Mouse (Mus musculus): ENCODE data around the gene Stip1. TPM values are rescaled to one million over a fixed set of nuclear protein-coding genes. Genes with fewer than 3 reads are reported as not detected.
A peak's percentile ranks its signal among the peaks of the same experiment; 100 is the strongest.

The Stip1 gene
- total and polyA plus RNA-seq, 2 experiments from 2014 or later, result 124 to 156 TPM

GRCm38 (mm10) chr19:6985951-6986708 lies 53.6 kb downstream of the Stip1 start:
- Histone ChIP-seq H3K27me3 (ENCODE audit: insufficient read depth, low read length) (no peaks in the 10 kb centered on the region), H3K36me3 (ENCODE audit: insufficient read depth) (peaks cover 22% of the 10 kb centered on the region), H3K4me1 (ENCODE audit: insufficient read depth) (0 out of 2 replicates have a peak, but pooled peaks cover 8% of the 10 kb centered on the region), H3K4me3 (ENCODE audit: low read depth, low read length) (peak overlapping the region; percentile 82; the same call in 1 of the 2 replicates), H3K27ac (ENCODE audit: low read depth, low read length) (no peak overlapping the region), H3K4me2 (ENCODE audit: low read depth) (peak overlapping the region; percentile 81), H3K9ac (0 out of 2 replicates have a peak overlapping the region, but pooled peaks have one; percentile 74), H3K9me3 (ENCODE audit: low read length) (no peaks in the 10 kb centered on the region)
- DNase-seq (no peak), ATAC-seq (no peak)
- 80% methylated on average over 10 of the region's 10 CpGs for WGBS
- TF ChIP-seq CTCF (IDR thresholded peaks at IDR 0.05; ENCODE audit: low read depth), result no peak

GRCm38 (mm10) chr19:6985300-6985699 lies 54.5 kb downstream of the Stip1 start:
- no peak overlapping the region for H3K9ac ChIP-seq
- H3K4me2 ChIP-seq (ENCODE audit: low read depth), result no peak overlapping the region
- H3K27ac ChIP-seq (ENCODE audit: low read depth, low read length), result no peak overlapping the region
- 90% methylated on average over 19 of the region's 19 CpGs for WGBS
- peaks cover 22% of the 10 kb centered on the region for H3K36me3 ChIP-seq (ENCODE audit: insufficient read depth)
- H3K4me1 ChIP-seq (ENCODE audit: insufficient read depth), result peaks cover 8% of the 10 kb centered on the region; the same call in 1 of the 2 replicates
- H3K4me3 ChIP-seq (ENCODE audit: low read depth, low read length), result no peak overlapping the region
- H3K27me3 ChIP-seq (ENCODE audit: insufficient read depth, low read length), result no peaks in the 10 kb centered on the region
- no peak for TF ChIP-seq CTCF (IDR thresholded peaks at IDR 0.05; ENCODE audit: low read depth)
- DNase-seq (no peak), ATAC-seq (no peak)
- no peaks in the 10 kb centered on the region for H3K9me3 ChIP-seq (ENCODE audit: low read length)

GRCm38 (mm10) chr19:6983621-6984020 lies 56.1 kb downstream of the Stip1 start:
- TF ChIP-seq CTCF (IDR thresholded peaks at IDR 0.05; ENCODE audit: low read depth), result no peak
- Histone ChIP-seq H3K36me3 (ENCODE audit: insufficient read depth) (peaks cover 22% of the 10 kb centered on the region), H3K4me2 (ENCODE audit: low read depth) (no peak overlapping the region), H3K27me3 (ENCODE audit: insufficient read depth, low read length) (no peaks in the 10 kb centered on the region), H3K4me1 (ENCODE audit: insufficient read depth) (peaks cover 11% of the 10 kb centered on the region; the same call in 1 of the 2 replicates), H3K9ac (no peak overlapping the region), H3K9me3 (ENCODE audit: low read length) (no peaks in the 10 kb centered on the region), H3K4me3 (ENCODE audit: low read depth, low read length) (no peak overlapping the region), H3K27ac (ENCODE audit: low read depth, low read length) (no peak overlapping the region)
- DNase-seq, result no peak
- 25% methylated on average over 5 of the region's 5 CpGs for WGBS
- no peak for ATAC-seq

- ATAC-seq, result no peak
Measured at GRCm38 (mm10) chr19:6981465-6981864, 58.3 kb downstream of the Stip1 start.

GRCm38 (mm10) chr19:6980381-6981093 lies 59.2 kb downstream of the Stip1 start, which contains the start of gene Fkbp2:
Gene Fkbp2, minus strand, starts transcription at chr19:6980501.
- peak; percentile 100 for DNase-seq
- Histone ChIP-seq H3K4me1 (ENCODE audit: insufficient read depth) (peaks cover 9% of the 10 kb centered on the region), H3K36me3 (ENCODE audit: insufficient read depth) (peaks cover 30% of the 10 kb centered on the region), H3K4me2 (ENCODE audit: low read depth) (peak within 1 kb of the TSS; percentile 77), H3K27me3 (ENCODE audit: insufficient read depth, low read length) (no peaks in the 10 kb centered on the region), H3K27ac (ENCODE audit: low read depth, low read length) (peak within 1 kb of the TSS; percentile 87), H3K9ac (peak within 1 kb of the TSS; percentile 74), H3K4me3 (ENCODE audit: low read depth, low read length) (peak within 1 kb of the TSS; percentile 55), H3K9me3 (ENCODE audit: low read length) (no peaks in the 10 kb centered on the region)
- peak; percentile 88 for ATAC-seq
- TF ChIP-seq CTCF (IDR thresholded peaks at IDR 0.05; ENCODE audit: low read depth), result no peak
- 2% methylated on average over 38 of the region's 38 CpGs for WGBS

More at GRCm38 (mm10) chr19:6981465-6981864, 58.3 kb downstream of the Stip1 start:
- Histone ChIP-seq H3K27me3 (ENCODE audit: insufficient read depth, low read length) (no peaks in the 10 kb centered on the region), H3K9me3 (ENCODE audit: low read length) (no peaks in the 10 kb centered on the region), H3K27ac (ENCODE audit: low read depth, low read length) (no peak overlapping the region), H3K4me3 (ENCODE audit: low read depth, low read length) (no peak overlapping the region), H3K4me2 (ENCODE audit: low read depth) (no peak overlapping the region), H3K9ac (no peak overlapping the region), H3K36me3 (ENCODE audit: insufficient read depth) (peaks cover 30% of the 10 kb centered on the region), H3K4me1 (ENCODE audit: insufficient read depth) (peaks cover 14% of the 10 kb centered on the region)
- 92% methylated on average over 4 of the region's 4 CpGs for WGBS
- no peak for TF ChIP-seq CTCF (IDR thresholded peaks at IDR 0.05; ENCODE audit: low read depth)
- no peak for DNase-seq

- Histone ChIP-seq H3K4me3 (ENCODE audit: low read depth, low read length) (peak overlapping the region; percentile 55), H3K9me3 (ENCODE audit: low read length) (no peaks in the 10 kb centered on the region), H3K27ac (ENCODE audit: low read depth, low read length) (peak overlapping the region; percentile 87), H3K27me3 (ENCODE audit: insufficient read depth, low read length) (no peaks in the 10 kb centered on the region), H3K36me3 (ENCODE audit: insufficient read depth) (peaks cover 23% of the 10 kb centered on the region), H3K4me1 (ENCODE audit: insufficient read depth) (peaks cover 9% of the 10 kb centered on the region), H3K9ac (peak overlapping the region; percentile 74), H3K4me2 (ENCODE audit: low read depth) (peak overlapping the region; percentile 77)
- WGBS, result 1% methylated on average over 56 of the region's 59 CpGs
- ATAC-seq (peak; percentile 84), DNase-seq (peak; percentile 98)
- TF ChIP-seq CTCF (IDR thresholded peaks at IDR 0.05; ENCODE audit: low read depth), result peak; percentile 77
Measured at GRCm38 (mm10) chr19:6979486-6980380, 60.0 kb downstream of the Stip1 start.

Measured in forebrain, postnatal 0 days (tissue).